Mouse (Mus musculus) embryonic fibroblast, embryonic 13.5 days (primary cell): ENCODE data around the gene Dnajb3.

ENCODE experiments used
- CTCF ChIP-seq: IDR thresholded peaks from 2 replicates; pipeline ENCODE4 v1.5.1; 2011; ENCODE audit warnings: mild to moderate bottlenecking, control low read depth, low read length, moderate library complexity, borderline replicate concordance; ENCODE audit not compliant: insufficient read depth
- POLR2A ChIP-seq: IDR thresholded peaks from 2 replicates; pipeline ENCODE4 v1.6.1; 2011; ENCODE audit warnings: low read depth, mild to moderate bottlenecking, control low read depth, low read length, moderate library complexity

DNA sequence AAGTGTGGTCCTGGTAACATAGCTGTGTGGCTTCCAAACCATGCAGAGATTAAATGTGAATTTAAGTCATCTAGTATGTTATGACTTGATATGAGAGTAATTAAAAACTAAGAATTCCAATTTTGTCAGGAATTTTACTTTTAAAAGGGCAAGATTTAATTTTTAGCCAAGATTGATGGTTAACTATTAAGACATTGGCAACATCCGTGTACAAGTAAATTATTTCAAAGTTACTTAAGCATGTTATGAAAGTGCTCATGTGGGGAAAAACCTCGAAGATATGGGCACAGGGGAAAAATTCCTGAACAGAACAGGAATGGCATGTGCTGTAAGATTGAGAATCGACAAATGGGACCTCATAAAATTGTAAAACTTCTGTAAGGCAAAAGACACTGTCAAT lies 8.1 kb downstream of the Dnajb3 start:
- no peak for TF ChIP-seq CTCF
- TF ChIP-seq POLR2A: no peak
